Mouse (Mus musculus) layer of hippocampus, adult 2 months (tissue): ENCODE data around the gene Zbtb20. TPM values are rescaled to one million over a fixed set of nuclear protein-coding genes. Genes with fewer than 3 reads are reported as not detected.

Source experiments
- DNase-seq, 2 experiments: peaks; one replicate each; pipeline ENCODE4 v3.0.0; 2022; ENCODE audit warnings: low spot score in 2 of 2
- H3K27ac ChIP-seq: fragments of 200-600 bp; 2 replicates; pipeline ENCODE4 v1.8.1; 2022
- H3K4me3 ChIP-seq: fragments of 200-600 bp; 2 replicates; pipeline ENCODE4 v1.8.1; 2022; ENCODE audit warnings: mild to moderate bottlenecking
- CTCF ChIP-seq: fragments of 200-600 bp; conservative IDR thresholded peaks from 2 replicates; pipeline ENCODE4 v1.8.1; 2022; ENCODE audit warnings: antibody characterized with exemption, mild to moderate bottlenecking, moderate library complexity
- total RNA-seq, 2 experiments: library from RNA; stranded (reverse); gene quantifications; 2 replicates each; pipeline ENCODE4 v1.2.3; 2021

Gene Zbtb20
- total RNA-seq, 2 experiments from 2014 or later = 335 to 353 TPM

- no peak overlapping the region for H3K27ac ChIP-seq
- no peak for DNase-seq
- no peak for TF ChIP-seq CTCF
- H3K4me3 ChIP-seq = no peak overlapping the region
Measured at GRCm38 (mm10) chr16:43376782-43377181, 501.1 kb downstream of the Zbtb20 start.

- Histone ChIP-seq H3K4me3 (no peak overlapping the region), H3K27ac (no peak overlapping the region; the same call in 1 of the 2 replicates)
- no peak for TF ChIP-seq CTCF
- no peak for DNase-seq
Measured at GRCm38 (mm10) chr16:43379351-43380325, 504.0 kb downstream of the Zbtb20 start.

GRCm38 (mm10) chr16:43381183-43381582 is 505.5 kb downstream of the Zbtb20 start:
- no peak for TF ChIP-seq CTCF
- DNase-seq = no peak
- H3K4me3 ChIP-seq = no peak overlapping the region
- no peak overlapping the region for H3K27ac ChIP-seq

GRCm38 (mm10) chr16:43383149-43383740 is 507.6 kb downstream of the Zbtb20 start:
- H3K4me3 ChIP-seq = no peak overlapping the region
- no peak for DNase-seq
- no peak for TF ChIP-seq CTCF
- H3K27ac ChIP-seq = no peak overlapping the region

GRCm38 (mm10) chr16:43384953-43385619 is 509.4 kb downstream of the Zbtb20 start:
- Histone ChIP-seq H3K27ac (no peak overlapping the region), H3K4me3 (no peak overlapping the region)
- no peak for DNase-seq
- no peak for TF ChIP-seq CTCF

- H3K4me3 ChIP-seq = no peak overlapping the region
- no peak for DNase-seq
- no peak for TF ChIP-seq CTCF
- no peak overlapping the region for H3K27ac ChIP-seq
Measured at GRCm38 (mm10) chr16:43385620-43386210, 510.0 kb downstream of the Zbtb20 start.

GRCm38 (mm10) chr16:43386426-43386825 is 510.7 kb downstream of the Zbtb20 start:
- no peak for TF ChIP-seq CTCF
- Histone ChIP-seq H3K27ac (no peak overlapping the region), H3K4me3 (no peak overlapping the region)
- DNase-seq = no peak

- no peak for TF ChIP-seq CTCF
- no peak overlapping the region for H3K4me3 ChIP-seq
- DNase-seq = no peak
- H3K27ac ChIP-seq = no peak overlapping the region
Measured at GRCm38 (mm10) chr16:43388389-43388788, 512.7 kb downstream of the Zbtb20 start.

GRCm38 (mm10) chr16:43390387-43390786 is 514.7 kb downstream of the Zbtb20 start:
- DNase-seq = no peak
- no peak for TF ChIP-seq CTCF
- Histone ChIP-seq H3K4me3 (no peak overlapping the region), H3K27ac (no peak overlapping the region)

- H3K4me3 ChIP-seq = no peak overlapping the region
- TF ChIP-seq CTCF = no peak
- no peak for DNase-seq
- H3K27ac ChIP-seq = peak overlapping the region; percentile 15
Measured at GRCm38 (mm10) chr16:43393382-43393781, 517.7 kb downstream of the Zbtb20 start.

- no peak for DNase-seq
- Histone ChIP-seq H3K4me3 (no peak overlapping the region), H3K27ac (peak overlapping the region; percentile 15)
- TF ChIP-seq CTCF = no peak
Measured at GRCm38 (mm10) chr16:43394013-43394568, 518.4 kb downstream of the Zbtb20 start.

GRCm38 (mm10) chr16:43394760-43395159 is 519.1 kb downstream of the Zbtb20 start:
- TF ChIP-seq CTCF = peak; percentile 60

More at GRCm38 (mm10) chr16:43394760-43395159, 519.1 kb downstream of the Zbtb20 start:
- H3K27ac ChIP-seq = no peak overlapping the region
- no peak overlapping the region for H3K4me3 ChIP-seq
- no peak for DNase-seq
